Mouse (Mus musculus) large intestine, adult 2 months (tissue): Measurements from ENCODE around the gene Tmem8b. TPM values are rescaled to one million over a fixed set of nuclear protein-coding genes. Genes with fewer than 3 reads are reported as not detected.

Experiments used
- DNase-seq: peaks from one replicate; pipeline ENCODE4 v3.0.0-alpha.2; 2012; ENCODE audit warnings: low read depth, low spot score
- WGBS: fragments of 180-500 bp; shearing (Covaris S2); methylation state at CpG from one replicate; pipeline ENCODE4 v1.1.7; 2018; 5-methylcytosine and 5-hydroxymethylcytosine counted together
- polyA plus RNA-seq: library from polyadenylated mRNA; depleted of rRNA; stranded (reverse); fragments of >200 nt; gene quantifications from 2 replicates; pipeline ENCODE4 v1.2.3, GENCODE M21; 2012; rRNA removed

Tmem8b gene
- polyA plus RNA-seq, result 2.0 and 2.3 TPM in 2 replicates

- 1% methylated on average over 39 of the region's 41 CpGs for WGBS
- DNase-seq, result peak; percentile 52
Measured at GRCm38 (mm10) chr4:43668782-43669427, at the start of gene Tmem8b, which contains the start of gene Fam221b. Tmem8b (plus strand) TSS chr4:43668971. Fam221b (minus strand) TSS chr4:43669145.

- no peak for DNase-seq
- 63% methylated on average over 4 of the region's 4 CpGs for WGBS
Measured at GRCm38 (mm10) chr4:43620146-43620778, 48.5 kb upstream of the Tmem8b start.

- no peak for DNase-seq
- 58% methylated on average over 20 of the region's 20 CpGs for WGBS
Measured at GRCm38 (mm10) chr4:43629106-43629817, 39.5 kb upstream of the Tmem8b start.

GRCm38 (mm10) chr4:43630030-43630581, 38.7 kb upstream of the Tmem8b start:
- DNase-seq, result peak; percentile 60
- 3% methylated on average over 5 of the region's 5 CpGs for WGBS

- WGBS, result 42% methylated on average over 5 of the region's 5 CpGs
- DNase-seq, result no peak
Measured at GRCm38 (mm10) chr4:43630671-43631045, 38.1 kb upstream of the Tmem8b start.

GRCm38 (mm10) chr4:43631046-43631955, 37.5 kb upstream of the Tmem8b start, which contains the start of gene Npr2:
Npr2 (plus strand) TSS chr4:43631935.
- 4% methylated on average over 55 of the region's 70 CpGs for WGBS
- no peak for DNase-seq

- no peak for DNase-seq
- 49% methylated on average over 42 of the region's 42 CpGs for WGBS
Measured at GRCm38 (mm10) chr4:43631956-43632920, 36.5 kb upstream of the Tmem8b start.

GRCm38 (mm10) chr4:43633296-43633695, 35.5 kb upstream of the Tmem8b start:
- no peak for DNase-seq
- 85% methylated on average over 8 of the region's 8 CpGs for WGBS

GRCm38 (mm10) chr4:43633736-43634135, 35.0 kb upstream of the Tmem8b start:
- 72% methylated on average over 2 of the region's 2 CpGs for WGBS
- DNase-seq, result no peak

- no peak for DNase-seq
Measured at GRCm38 (mm10) chr4:43634621-43635374, 34.0 kb upstream of the Tmem8b start.

GRCm38 (mm10) chr4:43636751-43637150, 32.0 kb upstream of the Tmem8b start:
- WGBS, result 72% methylated on average over 6 of the region's 6 CpGs
- DNase-seq, result no peak

More at GRCm38 (mm10) chr4:43634621-43635374, 34.0 kb upstream of the Tmem8b start:
- WGBS, result 73% methylated on average over 7 of the region's 7 CpGs

- 65% methylated on average over 9 of the region's 9 CpGs for WGBS
- DNase-seq, result no peak
Measured at GRCm38 (mm10) chr4:43640076-43640475, 28.7 kb upstream of the Tmem8b start.

- DNase-seq, result no peak
- 85% methylated on average over 6 of the region's 6 CpGs for WGBS
Measured at GRCm38 (mm10) chr4:43640491-43640890, 28.3 kb upstream of the Tmem8b start.

GRCm38 (mm10) chr4:43649783-43650182, 19.0 kb upstream of the Tmem8b start:
- WGBS, result 91% methylated on average over 3 of the region's 3 CpGs
- DNase-seq, result no peak

- 87% methylated on average over 4 of the region's 4 CpGs for WGBS
- no peak for DNase-seq
Measured at GRCm38 (mm10) chr4:43652726-43653125, 16.0 kb upstream of the Tmem8b start.

GRCm38 (mm10) chr4:43653161-43654015, 15.4 kb upstream of the Tmem8b start, which contains the start of gene Spag8:
Spag8 (minus strand) TSS chr4:43653594.
- no peak for DNase-seq

More at GRCm38 (mm10) chr4:43653161-43654015, 15.4 kb upstream of the Tmem8b start, which contains the start of gene Spag8:
- 28% methylated on average over 24 of the region's 24 CpGs for WGBS
